Mouse (Mus musculus) lung, embryonic 14.5 days (tissue): Measurements from ENCODE around the gene Kcne1. TPM values are rescaled to one million over a fixed set of nuclear protein-coding genes. Genes with fewer than 3 reads are reported as not detected.
A peak's percentile ranks its signal among the peaks of the same experiment; 100 is the strongest.

Experiments
- ATAC-seq: fragments of 200-750 bp; cut with Nextera tagmentation; 2 replicates; pipeline ENCODE4 v1.8.0; 2017; ENCODE audit warnings: mild to moderate bottlenecking, moderate TSS enrichment, moderate library complexity; ENCODE audit not compliant: insufficient read depth
- DNase-seq: peaks from one replicate; pipeline ENCODE4 v3.0.0-alpha.2; 2015
- H3K27ac ChIP-seq: fragments of 300-500 bp; sonication (generic); 2 replicates; pipeline ENCODE4 v1.5.1; 2014; ENCODE audit warnings: low read depth, mild to moderate bottlenecking, moderate library complexity
- H3K27me3 ChIP-seq: fragments of 300-500 bp; sonication (generic); 2 replicates; pipeline ENCODE4 v1.6.1; 2014; ENCODE audit warnings: low read length, control low read depth; ENCODE audit not compliant: insufficient read depth
- H3K36me3 ChIP-seq: fragments of 300-500 bp; sonication (generic); 2 replicates; pipeline ENCODE4 v1.6.1; 2014; ENCODE audit warnings: control low read depth; ENCODE audit not compliant: insufficient read depth
- H3K4me1 ChIP-seq: fragments of 300-500 bp; sonication (generic); 2 replicates; pipeline ENCODE4 v1.6.1; 2014; ENCODE audit warnings: antibody characterized with exemption, control low read depth; ENCODE audit not compliant: insufficient read depth
- H3K4me2 ChIP-seq: fragments of 300-500 bp; sonication (generic); 2 replicates; pipeline ENCODE4 v1.6.1; 2014; ENCODE audit warnings: mild to moderate bottlenecking
- H3K4me3 ChIP-seq: fragments of 300-500 bp; sonication (generic); 2 replicates; pipeline ENCODE4 v1.5.1; 2014; ENCODE audit warnings: low read depth, low read length
- H3K9ac ChIP-seq: fragments of 300-500 bp; sonication (generic); 2 replicates; pipeline ENCODE4 v1.6.1; 2014
- H3K9me3 ChIP-seq: fragments of 300-500 bp; sonication (generic); 2 replicates; pipeline ENCODE4 v1.6.1; 2016; ENCODE audit warnings: low read depth, low read length, control low read depth
- CTCF ChIP-seq: IDR thresholded peaks from 2 replicates; pipeline ENCODE4 v1.5.1; 2016; ENCODE audit warnings: antibody characterized with exemption, low read depth
- WGBS: fragments of 180-500 bp; shearing (Covaris S2); extraction: QIAGEN DNeasy Blood & Tissue Kit; methylation state at CpG from one replicate; pipeline ENCODE4 v1.1.7; 2014; 5-methylcytosine and 5-hydroxymethylcytosine counted together
- polyA plus RNA-seq: library from polyadenylated mRNA; unstranded; fragments of >200 nt; fragmentation: Nextera tagmentation; extraction: Ambion mirVana; gene quantifications from 2 replicates; pipeline ENCODE4 v1.2.1, GENCODE M21; 2014

The Kcne1 gene
- polyA plus RNA-seq, 1 experiment from 2014 or later: 0.22 TPM

GRCm38 (mm10) chr16:92309126-92309525 is 50.1 kb downstream of the Kcne1 start:
- H3K4me2 ChIP-seq: no peak overlapping the region
- DNase-seq: no peak
- 51% methylated on average over 4 of the region's 4 CpGs for WGBS
- no peaks in the 10 kb centered on the region for H3K9me3 ChIP-seq
- TF ChIP-seq CTCF: no peak
- H3K4me1 ChIP-seq: no peaks in the 10 kb centered on the region
- no peak overlapping the region; the same call in 1 of the 2 replicates for H3K9ac ChIP-seq
- peaks cover 58% of the 10 kb centered on the region for H3K36me3 ChIP-seq
- H3K4me3 ChIP-seq: no peak overlapping the region
- no peak for ATAC-seq
- no peak overlapping the region for H3K27ac ChIP-seq
- no peaks in the 10 kb centered on the region for H3K27me3 ChIP-seq

- TF ChIP-seq CTCF: no peak
- no peak overlapping the region for H3K27ac ChIP-seq
Observed at GRCm38 (mm10) chr16:92307947-92308346, 51.3 kb downstream of the Kcne1 start.

GRCm38 (mm10) chr16:92305519-92305918 is 53.7 kb downstream of the Kcne1 start:
- H3K9me3 ChIP-seq: no peaks in the 10 kb centered on the region
- no peaks in the 10 kb centered on the region for H3K27me3 ChIP-seq
- H3K36me3 ChIP-seq: peaks cover 39% of the 10 kb centered on the region
- H3K27ac ChIP-seq: no peak overlapping the region
- H3K4me1 ChIP-seq: peaks cover 3% of the 10 kb centered on the region; the same call in 1 of the 2 replicates
- no peak overlapping the region for H3K4me3 ChIP-seq
- TF ChIP-seq CTCF: peak; percentile 37; the same call in 1 of the 2 replicates
- no peak overlapping the region for H3K9ac ChIP-seq
- no peak for DNase-seq
- H3K4me2 ChIP-seq: no peak overlapping the region
- no peak for ATAC-seq
- 92% methylated on average over 2 of the region's 2 CpGs for WGBS

More at GRCm38 (mm10) chr16:92307947-92308346, 51.3 kb downstream of the Kcne1 start:
- DNase-seq (no peak), ATAC-seq (no peak)
- WGBS: 72% methylated on average over 3 of the region's 3 CpGs
- Histone ChIP-seq H3K4me2 (no peak overlapping the region), H3K9me3 (no peaks in the 10 kb centered on the region), H3K36me3 (peaks cover 58% of the 10 kb centered on the region), H3K4me3 (no peak overlapping the region), H3K4me1 (no peaks in the 10 kb centered on the region), H3K9ac (no peak overlapping the region), H3K27me3 (no peaks in the 10 kb centered on the region)

- H3K27me3 ChIP-seq: no peaks in the 10 kb centered on the region
- TF ChIP-seq CTCF: no peak
- peaks cover 19% of the 10 kb centered on the region for H3K36me3 ChIP-seq
- no peaks in the 10 kb centered on the region for H3K9me3 ChIP-seq
- 59% methylated on average over 5 of the region's 5 CpGs for WGBS
- no peak overlapping the region for H3K9ac ChIP-seq
- peak overlapping the region; percentile 92 for H3K4me2 ChIP-seq
- no peak overlapping the region for H3K4me3 ChIP-seq
- no peak overlapping the region for H3K27ac ChIP-seq
- ATAC-seq: no peak
- no peak for DNase-seq
- H3K4me1 ChIP-seq: peaks cover 3% of the 10 kb centered on the region; the same call in 1 of the 2 replicates
Observed at GRCm38 (mm10) chr16:92302506-92302905, 56.8 kb downstream of the Kcne1 start.

- Histone ChIP-seq H3K36me3 (peaks cover 14% of the 10 kb centered on the region), H3K4me3 (peak overlapping the region; percentile 58), H3K4me2 (peak overlapping the region; percentile 92), H3K9me3 (no peaks in the 10 kb centered on the region), H3K27me3 (no peaks in the 10 kb centered on the region), H3K27ac (peak overlapping the region; percentile 19; the same call in 1 of the 2 replicates), H3K4me1 (peaks cover 3% of the 10 kb centered on the region; the same call in 1 of the 2 replicates), H3K9ac (peak overlapping the region; percentile 63)
- DNase-seq: peak; percentile 61
- no peak for ATAC-seq
- WGBS: 29% methylated on average over 5 of the region's 5 CpGs
- no peak for TF ChIP-seq CTCF
Observed at GRCm38 (mm10) chr16:92301989-92302388, 57.3 kb downstream of the Kcne1 start.

- peak; percentile 71 for ATAC-seq
- H3K27me3 ChIP-seq: no peaks in the 10 kb centered on the region
- peaks cover 3% of the 10 kb centered on the region; the same call in 1 of the 2 replicates for H3K4me1 ChIP-seq
Observed at GRCm38 (mm10) chr16:92301412-92301806, 57.9 kb downstream of the Kcne1 start.

GRCm38 (mm10) chr16:92300649-92301411 is 58.4 kb downstream of the Kcne1 start, which contains the start of gene Smim11:
TSS of gene Smim11 (plus strand) at chr16:92301286.
- no peak for TF ChIP-seq CTCF
- Histone ChIP-seq H3K4me3 (peak within 1 kb of the TSS; percentile 58), H3K9ac (peak within 1 kb of the TSS; percentile 63), H3K27ac (peak within 1 kb of the TSS; percentile 67; the same call in 1 of the 2 replicates), H3K9me3 (no peaks in the 10 kb centered on the region), H3K4me2 (peak within 1 kb of the TSS; percentile 92), H3K36me3 (0 out of 2 replicates have a peak, but pooled peaks cover 7% of the 10 kb centered on the region), H3K27me3 (no peaks in the 10 kb centered on the region), H3K4me1 (peaks cover 3% of the 10 kb centered on the region; the same call in 1 of the 2 replicates)
- peak; percentile 99 for DNase-seq
- 7% methylated on average over 32 of the region's 32 CpGs for whole genome bisulfite sequencing
- ATAC-seq: peak; percentile 93

More at GRCm38 (mm10) chr16:92301412-92301806, 57.9 kb downstream of the Kcne1 start:
- Histone ChIP-seq H3K9me3 (no peaks in the 10 kb centered on the region), H3K27ac (peak overlapping the region; percentile 9; the same call in 1 of the 2 replicates), H3K36me3 (peaks cover 8% of the 10 kb centered on the region; the same call in 1 of the 2 replicates), H3K4me3 (peak overlapping the region; percentile 58), H3K9ac (peak overlapping the region; percentile 63), H3K4me2 (peak overlapping the region; percentile 92)
- peak; percentile 45 for DNase-seq
- under 1% methylated on average over 12 of the region's 12 CpGs for WGBS
- no peak for TF ChIP-seq CTCF

Other genes with a start within 250 kb of the Kcne1 start
- 0.21 and 0.26 TPM in 2 replicates for gene Kcne2, start 67.1 kb downstream of the Kcne1 start, polyA plus RNA-seq
- 130 and 134 TPM in 2 replicates for gene Smim11, start 58.2 kb downstream of the Kcne1 start, polyA plus RNA-seq
- gene Fam243, start 38.0 kb downstream of the Kcne1 start, polyA plus RNA-seq: not detected in 2 replicates
- 47.8 and 49.7 TPM in 2 replicates for gene Rcan1, start 111.4 kb upstream of the Kcne1 start, polyA plus RNA-seq
- 8.9 and 10.2 TPM in 2 replicates for gene Clic6, start 126.3 kb upstream of the Kcne1 start, polyA plus RNA-seq